Mouse (Mus musculus): Measurements from ENCODE around the gene Hsd17b14. TPM values are rescaled to one million over a fixed set of nuclear protein-coding genes. Genes with fewer than 3 reads are reported as not detected.

The Hsd17b14 gene
- polyA plus RNA-seq, 1 experiment: 5.7 TPM

DNA sequence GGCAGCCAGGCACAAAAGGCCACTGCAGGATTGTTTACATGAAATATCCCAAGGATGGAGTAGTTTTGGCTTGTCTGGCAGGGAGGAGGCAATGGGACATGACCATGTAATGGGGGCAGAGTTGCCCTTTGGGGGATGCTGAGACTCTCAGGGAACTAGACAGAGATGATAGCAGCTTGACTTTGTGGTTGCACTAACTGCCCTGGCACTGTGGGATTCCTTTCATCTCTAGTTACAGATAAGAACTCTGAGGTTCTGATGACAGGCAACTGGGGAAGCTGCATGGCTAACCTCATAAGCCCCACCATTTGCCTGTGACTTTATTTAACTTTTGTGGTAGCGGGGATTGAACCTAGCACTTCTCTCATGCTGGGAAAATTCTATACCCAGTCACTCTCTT lies 41.4 kb downstream of the Hsd17b14 start:
- no peak overlapping the region for H3K27ac ChIP-seq (ENCODE audit: control insufficient read depth, insufficient read depth, low read depth, low read length, poor library complexity)
- peaks cover 3% of the 10 kb centered on the region for H3K4me1 ChIP-seq (ENCODE audit: control insufficient read depth, insufficient read depth, low read length)
- H3K4me3 ChIP-seq (replicated peaks; ENCODE audit: control insufficient read depth, low read depth, low read length): no peak overlapping the region
- TF ChIP-seq CTCF (IDR thresholded peaks at IDR 0.05; ENCODE audit: control insufficient read depth, insufficient read depth, low read length): no peak
- no peak for TF ChIP-seq POLR2A (IDR thresholded peaks at IDR 0.05; ENCODE audit: borderline replicate concordance, control insufficient read depth, low read depth, low read length)
- WGBS: 83% methylated on average over 1 of the region's 1 CpGs

DNA sequence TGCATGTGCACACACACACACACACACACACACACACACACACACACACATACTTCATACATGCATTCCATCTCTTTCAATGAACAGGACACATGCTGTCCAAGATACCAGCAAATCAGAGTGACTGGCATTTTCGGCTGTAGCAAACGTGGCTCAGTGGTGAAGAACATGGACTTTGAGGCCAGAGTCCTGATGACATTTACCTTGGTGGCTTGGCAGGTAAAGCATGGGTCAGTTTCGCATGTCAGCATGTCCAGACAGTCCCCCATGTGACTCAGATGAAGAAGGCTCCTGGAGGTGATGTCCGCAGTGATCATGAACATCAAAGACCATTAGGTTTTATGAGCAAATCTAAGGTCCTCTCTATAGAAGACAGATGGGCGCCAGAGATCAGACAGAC lies 42.3 kb downstream of the Hsd17b14 start:
- WGBS: 81% methylated on average over 5 of the region's 5 CpGs
- H3K4me1 ChIP-seq (ENCODE audit: control insufficient read depth, insufficient read depth, low read length): peaks cover 3% of the 10 kb centered on the region
- H3K4me3 ChIP-seq (replicated peaks; ENCODE audit: control insufficient read depth, low read depth, low read length): no peak overlapping the region
- no peak overlapping the region for H3K27ac ChIP-seq (ENCODE audit: control insufficient read depth, insufficient read depth, low read depth, low read length, poor library complexity)
- TF ChIP-seq CTCF (IDR thresholded peaks at IDR 0.05; ENCODE audit: control insufficient read depth, insufficient read depth, low read length) (no peak), POLR2A (IDR thresholded peaks at IDR 0.05; ENCODE audit: borderline replicate concordance, control insufficient read depth, low read depth, low read length) (no peak)

DNA sequence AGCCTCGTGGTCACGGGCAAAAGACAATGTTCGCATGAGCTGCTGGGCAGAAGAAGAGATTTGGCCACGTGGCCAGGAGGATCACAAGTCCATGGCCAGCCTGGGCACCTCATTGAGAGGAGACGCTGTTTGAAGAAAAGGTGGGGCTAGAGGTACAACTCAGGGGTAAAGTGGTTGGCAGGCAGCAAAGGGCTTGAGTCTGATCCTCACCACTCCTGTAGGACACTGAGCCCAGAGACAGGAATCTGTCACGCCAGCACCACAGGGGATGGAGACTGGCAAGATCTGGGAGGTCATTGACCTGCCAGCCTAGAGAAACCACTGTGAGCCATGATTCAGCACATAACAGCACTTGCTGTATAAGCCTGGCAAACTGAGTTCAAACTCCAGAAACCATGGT lies 42.8 kb downstream of the Hsd17b14 start:
- no peak overlapping the region for H3K4me3 ChIP-seq (replicated peaks; ENCODE audit: control insufficient read depth, low read depth, low read length)
- H3K27ac ChIP-seq (ENCODE audit: control insufficient read depth, insufficient read depth, low read depth, low read length, poor library complexity): no peak overlapping the region
- 85% methylated on average over 6 of the region's 6 CpGs for WGBS
- TF ChIP-seq POLR2A (IDR thresholded peaks at IDR 0.05; ENCODE audit: borderline replicate concordance, control insufficient read depth, low read depth, low read length): no peak
- TF ChIP-seq CTCF (IDR thresholded peaks at IDR 0.05; ENCODE audit: control insufficient read depth, insufficient read depth, low read length): no peak
- peaks cover 3% of the 10 kb centered on the region for H3K4me1 ChIP-seq (ENCODE audit: control insufficient read depth, insufficient read depth, low read length)

DNA sequence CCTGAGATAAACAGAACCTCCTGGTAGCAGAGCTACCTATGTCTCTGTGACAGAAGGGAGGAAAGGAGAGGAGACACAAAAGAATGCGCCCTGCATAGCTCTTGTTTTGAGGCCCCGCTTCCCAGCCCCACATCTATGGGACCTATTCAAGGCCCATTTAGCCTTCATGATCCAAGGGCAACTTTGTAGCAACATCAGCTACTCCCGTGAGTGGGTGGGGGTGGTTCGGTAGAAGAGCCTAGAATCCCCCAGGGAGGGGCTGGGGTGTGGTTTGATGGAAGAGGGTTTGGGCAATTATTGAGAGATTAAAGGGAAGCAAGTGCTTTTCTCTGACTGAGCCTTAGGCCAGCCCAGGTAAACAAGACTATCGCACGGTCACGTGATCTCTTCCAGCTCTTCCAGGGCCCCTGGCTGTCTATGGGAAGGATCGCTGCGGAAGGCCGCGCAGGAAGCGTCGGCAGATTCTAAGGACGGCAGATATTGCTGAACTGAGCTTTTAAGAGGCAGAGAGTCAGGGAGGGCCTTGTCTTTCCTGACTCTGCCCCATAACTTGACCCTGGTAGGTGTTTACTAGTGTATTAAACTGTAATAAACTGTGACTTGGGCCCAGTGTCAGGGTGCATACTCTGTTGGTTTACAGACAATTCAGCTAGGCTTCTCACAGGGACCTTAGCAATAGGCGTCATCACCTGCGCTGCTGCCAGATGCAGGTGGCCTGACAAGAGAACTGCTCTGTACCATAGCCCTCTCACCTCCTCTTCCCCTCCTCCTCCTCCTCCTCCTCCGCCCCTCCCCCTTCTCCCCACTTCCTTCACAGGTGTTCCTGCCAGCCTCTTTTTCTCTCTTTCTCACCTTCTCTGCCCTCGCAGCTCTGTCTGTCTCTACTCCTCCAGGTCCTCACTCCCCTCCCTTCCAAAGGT lies 44.5 kb downstream of the Hsd17b14 start:
- no peak overlapping the region for H3K4me3 ChIP-seq (replicated peaks; ENCODE audit: control insufficient read depth, low read depth, low read length)
- WGBS: 80% methylated on average over 18 of the region's 18 CpGs

DNA sequence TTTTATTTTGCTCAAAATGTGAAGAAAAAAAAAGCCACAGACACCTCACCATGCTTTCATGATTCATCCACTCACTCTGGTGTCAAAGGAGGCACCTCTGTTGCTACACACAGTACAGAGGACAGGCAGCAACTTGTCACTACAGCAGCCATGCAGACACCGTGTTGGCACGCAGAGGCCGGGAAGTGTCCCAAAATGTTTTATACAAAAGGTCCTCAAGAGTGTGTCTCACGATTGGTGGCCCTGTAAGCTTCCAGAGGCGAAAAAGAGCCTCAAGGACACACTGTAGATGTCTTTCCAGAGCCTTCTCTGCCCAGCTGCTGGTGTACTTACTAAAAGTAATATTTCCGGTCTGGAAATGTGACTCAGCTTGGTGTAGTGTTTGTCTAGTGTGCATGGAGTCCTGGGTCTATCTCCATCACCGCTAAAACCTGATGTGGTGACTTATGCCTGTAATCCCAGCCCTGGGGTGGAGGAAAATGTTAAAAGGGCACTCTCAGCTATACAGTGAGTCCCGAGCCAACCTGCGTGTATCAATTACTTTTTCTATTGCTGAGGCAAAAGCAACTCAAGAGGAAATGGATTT lies 51.1 kb downstream of the Hsd17b14 start:
- 77% methylated on average over 9 of the region's 9 CpGs for WGBS
- H3K4me1 ChIP-seq (ENCODE audit: control insufficient read depth, insufficient read depth, low read length): no peaks in the 10 kb centered on the region; the same call in 1 of the 2 replicates
- H3K27ac ChIP-seq (ENCODE audit: control insufficient read depth, insufficient read depth, low read depth, low read length, poor library complexity): no peak overlapping the region
- no peak for TF ChIP-seq POLR2A (IDR thresholded peaks at IDR 0.05; ENCODE audit: borderline replicate concordance, control insufficient read depth, low read depth, low read length)
- TF ChIP-seq CTCF (IDR thresholded peaks at IDR 0.05; ENCODE audit: control insufficient read depth, insufficient read depth, low read length): no peak
- H3K4me3 ChIP-seq (replicated peaks; ENCODE audit: control insufficient read depth, low read depth, low read length): no peak overlapping the region

More for the DNA sequence above, 44.5 kb downstream of the Hsd17b14 start:
- TF ChIP-seq POLR2A (IDR thresholded peaks at IDR 0.05; ENCODE audit: borderline replicate concordance, control insufficient read depth, low read depth, low read length): no peak
- TF ChIP-seq CTCF (IDR thresholded peaks at IDR 0.05; ENCODE audit: control insufficient read depth, insufficient read depth, low read length): no peak
- peaks cover 3% of the 10 kb centered on the region for H3K4me1 ChIP-seq (ENCODE audit: control insufficient read depth, insufficient read depth, low read length)
- no peak overlapping the region for H3K27ac ChIP-seq (ENCODE audit: control insufficient read depth, insufficient read depth, low read depth, low read length, poor library complexity)

DNA sequence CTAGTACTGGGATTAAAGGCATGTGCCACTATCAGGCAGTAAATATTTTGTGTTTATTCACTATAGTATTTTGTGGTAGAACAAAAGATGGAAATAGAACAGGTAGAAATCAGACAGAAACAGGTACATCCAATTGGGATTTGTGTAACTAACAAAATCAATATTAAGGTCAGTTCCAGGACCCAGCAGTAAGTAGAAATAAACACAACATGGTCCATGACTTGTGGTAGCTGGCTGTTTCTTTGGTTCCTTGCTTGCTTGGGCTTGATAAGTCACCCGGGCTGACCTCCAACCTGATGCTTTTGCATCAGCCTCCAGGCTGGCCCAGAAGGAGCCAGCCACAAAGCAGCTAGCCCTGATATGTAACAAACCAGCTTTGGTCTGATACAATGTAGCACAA lies 54.8 kb downstream of the Hsd17b14 start:
- Histone ChIP-seq H3K27ac (ENCODE audit: control insufficient read depth, insufficient read depth, low read depth, low read length, poor library complexity) (no peak overlapping the region), H3K4me1 (ENCODE audit: control insufficient read depth, insufficient read depth, low read length) (no peaks in the 10 kb centered on the region), H3K4me3 (replicated peaks; ENCODE audit: control insufficient read depth, low read depth, low read length) (no peak overlapping the region)
- WGBS: 63% methylated on average over 1 of the region's 1 CpGs
- TF ChIP-seq CTCF (IDR thresholded peaks at IDR 0.05; ENCODE audit: control insufficient read depth, insufficient read depth, low read length) (no peak), POLR2A (IDR thresholded peaks at IDR 0.05; ENCODE audit: borderline replicate concordance, control insufficient read depth, low read depth, low read length) (no peak)

DNA sequence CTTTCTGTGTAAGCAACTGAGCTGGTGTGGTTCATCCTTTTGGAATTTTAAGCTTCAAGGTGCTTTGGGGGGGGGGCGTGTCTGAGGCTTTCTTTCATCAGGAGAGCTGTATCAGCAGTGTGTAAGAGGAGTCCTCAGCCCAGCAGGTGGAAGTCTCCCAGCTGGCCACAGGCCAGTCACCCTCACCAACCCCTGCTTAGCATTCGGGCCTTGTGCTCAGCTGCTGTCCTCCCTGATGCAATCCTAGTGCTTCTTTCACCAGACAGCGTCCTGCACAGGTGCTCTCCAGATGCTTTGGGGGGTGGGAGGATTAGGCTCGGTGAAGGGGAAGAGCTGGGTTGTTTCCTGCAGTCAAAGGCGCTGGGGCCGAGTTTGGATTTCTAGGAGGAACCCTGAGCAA lies 61.6 kb downstream of the Hsd17b14 start:
- no peaks in the 10 kb centered on the region for H3K4me1 ChIP-seq (ENCODE audit: control insufficient read depth, insufficient read depth, low read length)
- no peak overlapping the region for H3K4me3 ChIP-seq (replicated peaks; ENCODE audit: control insufficient read depth, low read depth, low read length)
- WGBS: 54% methylated on average over 6 of the region's 6 CpGs
- TF ChIP-seq CTCF (IDR thresholded peaks at IDR 0.05; ENCODE audit: control insufficient read depth, insufficient read depth, low read length): no peak
- TF ChIP-seq POLR2A (IDR thresholded peaks at IDR 0.05; ENCODE audit: borderline replicate concordance, control insufficient read depth, low read depth, low read length): no peak
- H3K27ac ChIP-seq (ENCODE audit: control insufficient read depth, insufficient read depth, low read depth, low read length, poor library complexity): no peak overlapping the region

DNA sequence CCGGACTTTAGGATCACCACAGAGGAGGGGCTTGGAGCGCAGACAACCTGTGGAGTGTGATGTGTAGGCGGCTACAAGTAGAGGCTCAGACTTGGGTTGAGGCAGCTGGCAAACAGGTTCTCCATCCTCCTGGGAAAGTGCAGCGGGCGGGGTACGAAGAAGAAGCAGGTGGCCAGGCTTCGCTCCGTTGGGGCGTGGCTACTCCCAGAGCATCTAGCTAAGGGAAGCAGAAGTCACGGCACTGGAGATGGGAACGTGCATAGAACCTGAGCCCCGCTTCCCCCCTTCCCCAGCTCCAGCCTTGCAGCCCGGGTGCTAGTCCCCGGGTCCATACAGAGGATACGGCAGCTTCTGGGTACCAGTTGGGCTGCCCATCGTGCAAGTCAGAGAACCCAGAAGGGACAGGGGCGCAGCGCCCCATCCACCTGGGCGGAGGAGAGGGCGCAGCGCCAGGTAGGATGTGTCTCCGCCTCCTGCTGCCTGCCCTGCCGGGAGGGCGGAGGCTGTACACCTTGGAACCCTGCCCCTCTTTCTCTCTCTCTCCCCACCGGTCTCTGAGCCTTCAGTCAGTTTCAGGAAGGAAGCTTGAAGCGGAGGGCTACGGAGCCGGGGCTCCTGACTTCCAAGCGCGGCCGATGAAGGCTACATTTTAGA lies 62.5 kb downstream of the Hsd17b14 start, which contains the start of gene Fut1:
Gene Fut1 (plus strand): TSS at position 248 of the 654 bp plus-strand sequence.
- Histone ChIP-seq H3K4me3 (replicated peaks; ENCODE audit: control insufficient read depth, low read depth, low read length) (no peak within 1 kb of the TSS), H3K27ac (ENCODE audit: control insufficient read depth, insufficient read depth, low read depth, low read length, poor library complexity) (no peak within 1 kb of the TSS), H3K4me1 (ENCODE audit: control insufficient read depth, insufficient read depth, low read length) (no peaks in the 10 kb centered on the region)
- TF ChIP-seq CTCF (IDR thresholded peaks at IDR 0.05; ENCODE audit: control insufficient read depth, insufficient read depth, low read length) (no peak), POLR2A (IDR thresholded peaks at IDR 0.05; ENCODE audit: borderline replicate concordance, control insufficient read depth, low read depth, low read length) (no peak)
- WGBS: 23% methylated on average over 31 of the region's 31 CpGs

Other genes starting within 250 kb of the Hsd17b14 start
- 2.6 and 3.9 TPM in 2 replicates for gene Trpm4, start 221.1 kb upstream of the Hsd17b14 start, polyA plus RNA-seq (2011; ENCODE audit: insufficient read depth, insufficient read length, low replicate concordance, missing spikeins)
- gene Hrc, start 219.6 kb upstream of the Hsd17b14 start, polyA plus RNA-seq (2011; ENCODE audit: insufficient read depth, insufficient read length, low replicate concordance, missing spikeins): 1.5 and 1.7 TPM in 2 replicates
- not detected in 2 replicates for gene Ppfia3, start 187.9 kb upstream of the Hsd17b14 start, polyA plus RNA-seq (2011; ENCODE audit: insufficient read depth, insufficient read length, low replicate concordance, missing spikeins)
- not detected in 2 replicates for gene Lin7b, start 184.3 kb upstream of the Hsd17b14 start, polyA plus RNA-seq (2011; ENCODE audit: insufficient read depth, insufficient read length, low replicate concordance, missing spikeins)
- 753 and 781 TPM in 2 replicates for gene Snrnp70, start 159.2 kb upstream of the Hsd17b14 start, polyA plus RNA-seq (2011; ENCODE audit: insufficient read depth, insufficient read length, low replicate concordance, missing spikeins)
- gene Kcna7, start 149.2 kb upstream of the Hsd17b14 start, polyA plus RNA-seq (2011; ENCODE audit: insufficient read depth, insufficient read length, low replicate concordance, missing spikeins): not detected in 2 replicates
- gene Ntf5, start 141.2 kb upstream of the Hsd17b14 start, polyA plus RNA-seq (2011; ENCODE audit: insufficient read depth, insufficient read length, low replicate concordance, missing spikeins): 1.8 TPM in 1 of 2 replicates, not detected in the other
- not detected in 2 replicates for gene Lhb, start 134.1 kb upstream of the Hsd17b14 start, polyA plus RNA-seq (2011; ENCODE audit: insufficient read depth, insufficient read length, low replicate concordance, missing spikeins)
- gene Gys1, start 120.0 kb upstream of the Hsd17b14 start, polyA plus RNA-seq (2011; ENCODE audit: insufficient read depth, insufficient read length, low replicate concordance, missing spikeins): 11.3 and 17.4 TPM in 2 replicates
- gene Ruvbl2, start 116.8 kb upstream of the Hsd17b14 start, polyA plus RNA-seq (2011; ENCODE audit: insufficient read depth, insufficient read length, low replicate concordance, missing spikeins): 61.4 and 66.3 TPM in 2 replicates
- 2,067 and 2,131 TPM in 2 replicates for gene Ftl1, start 95.0 kb upstream of the Hsd17b14 start, polyA plus RNA-seq (2011; ENCODE audit: insufficient read depth, insufficient read length, low replicate concordance, missing spikeins)
- 71.8 and 143 TPM in 2 replicates for gene Bax, start 88.0 kb upstream of the Hsd17b14 start, polyA plus RNA-seq (2011; ENCODE audit: insufficient read depth, insufficient read length, low replicate concordance, missing spikeins)
- 1.3 TPM in 1 of 2 replicates, not detected in the other for gene Tulp2, start 73.0 kb upstream of the Hsd17b14 start, polyA plus RNA-seq (2011; ENCODE audit: insufficient read depth, insufficient read length, low replicate concordance, missing spikeins)
- not detected in 2 replicates for gene Gm45808, start 68.1 kb upstream of the Hsd17b14 start, polyA plus RNA-seq (2011; ENCODE audit: insufficient read depth, insufficient read length, low replicate concordance, missing spikeins)
- gene Dhdh, start 66.1 kb upstream of the Hsd17b14 start, polyA plus RNA-seq (2011; ENCODE audit: insufficient read depth, insufficient read length, low replicate concordance, missing spikeins): 2.7 and 4.8 TPM in 2 replicates
- gene Nucb1, start 44.5 kb upstream of the Hsd17b14 start, polyA plus RNA-seq (2011; ENCODE audit: insufficient read depth, insufficient read length, low replicate concordance, missing spikeins): 69.3 and 71.9 TPM in 2 replicates
- 356 and 801 TPM in 2 replicates for gene Ppp1r15a, start 28.6 kb upstream of the Hsd17b14 start, polyA plus RNA-seq (2011; ENCODE audit: insufficient read depth, insufficient read length, low replicate concordance, missing spikeins)
- 2.1 and 8.9 TPM in 2 replicates for gene Plekha4, start 28.6 kb upstream of the Hsd17b14 start, polyA plus RNA-seq (2011; ENCODE audit: insufficient read depth, insufficient read length, low replicate concordance, missing spikeins)
- 35.7 and 58.4 TPM in 2 replicates for gene Bcat2, start 15.3 kb downstream of the Hsd17b14 start, polyA plus RNA-seq (2011; ENCODE audit: insufficient read depth, insufficient read length, low replicate concordance, missing spikeins)
- not detected in 2 replicates for gene Fgf21, start 60.6 kb downstream of the Hsd17b14 start, polyA plus RNA-seq (2011; ENCODE audit: insufficient read depth, insufficient read length, low replicate concordance, missing spikeins)
- gene Fut1, start 62.4 kb downstream of the Hsd17b14 start, polyA plus RNA-seq (2011; ENCODE audit: insufficient read depth, insufficient read length, low replicate concordance, missing spikeins): not detected in 2 replicates
- 1.1 TPM in 1 of 2 replicates, not detected in the other for gene Izumo1, start 66.9 kb downstream of the Hsd17b14 start, polyA plus RNA-seq (2011; ENCODE audit: insufficient read depth, insufficient read length, low replicate concordance, missing spikeins)
- gene Rasip1, start 72.6 kb downstream of the Hsd17b14 start, polyA plus RNA-seq (2011; ENCODE audit: insufficient read depth, insufficient read length, low replicate concordance, missing spikeins): 5.9 and 6.0 TPM in 2 replicates
- gene Mamstr, start 85.1 kb downstream of the Hsd17b14 start, polyA plus RNA-seq (2011; ENCODE audit: insufficient read depth, insufficient read length, low replicate concordance, missing spikeins): 1.00 TPM in 1 of 2 replicates, not detected in the other
- not detected in 2 replicates for gene Fut2, start 111.5 kb downstream of the Hsd17b14 start, polyA plus RNA-seq (2011; ENCODE audit: insufficient read depth, insufficient read length, low replicate concordance, missing spikeins)
- gene Ntn5, start 129.1 kb downstream of the Hsd17b14 start, polyA plus RNA-seq (2011; ENCODE audit: insufficient read depth, insufficient read length, low replicate concordance, missing spikeins): not detected in 2 replicates
- not detected in 2 replicates for gene Sec1, start 139.5 kb downstream of the Hsd17b14 start, polyA plus RNA-seq (2011; ENCODE audit: insufficient read depth, insufficient read length, low replicate concordance, missing spikeins)
- gene Car11, start 144.9 kb downstream of the Hsd17b14 start, polyA plus RNA-seq (2011; ENCODE audit: insufficient read depth, insufficient read length, low replicate concordance, missing spikeins): 4.4 TPM in 1 of 2 replicates, not detected in the other
- gene Dbp, start 150.2 kb downstream of the Hsd17b14 start, polyA plus RNA-seq (2011; ENCODE audit: insufficient read depth, insufficient read length, low replicate concordance, missing spikeins): 8.6 and 19.3 TPM in 2 replicates
- 845 and 916 TPM in 2 replicates for gene Rpl18, start 160.6 kb downstream of the Hsd17b14 start, polyA plus RNA-seq (2011; ENCODE audit: insufficient read depth, insufficient read length, low replicate concordance, missing spikeins)
- 12.9 and 24.4 TPM in 2 replicates for gene Sphk2, start 163.1 kb downstream of the Hsd17b14 start, polyA plus RNA-seq (2011; ENCODE audit: insufficient read depth, insufficient read length, low replicate concordance, missing spikeins)
- 1.1 TPM in 1 of 2 replicates, not detected in the other for gene Fam83e, start 166.3 kb downstream of the Hsd17b14 start, polyA plus RNA-seq (2011; ENCODE audit: insufficient read depth, insufficient read length, low replicate concordance, missing spikeins)
- gene Spaca4, start 170.9 kb downstream of the Hsd17b14 start, polyA plus RNA-seq (2011; ENCODE audit: insufficient read depth, insufficient read length, low replicate concordance, missing spikeins): not detected in 2 replicates
- gene Lmtk3, start 228.8 kb downstream of the Hsd17b14 start, polyA plus RNA-seq (2011; ENCODE audit: insufficient read depth, insufficient read length, low replicate concordance, missing spikeins): not detected in 2 replicates
- gene Sult2b1, start 229.8 kb downstream of the Hsd17b14 start, polyA plus RNA-seq (2011; ENCODE audit: insufficient read depth, insufficient read length, low replicate concordance, missing spikeins): 2.4 TPM in 1 of 2 replicates, not detected in the other

All from bone marrow, adult 2 months (tissue).